Mouse (Mus musculus): ENCODE results near the gene Tmtc3. TPM values are rescaled to one million over a fixed set of nuclear protein-coding genes. Genes with fewer than 3 reads are reported as not detected.
"Not testable (repeated sequence)": the region's sequence is repeated elsewhere in the genome, so short reads cannot be mapped to it uniquely, and the experiment has no call there.

The Tmtc3 gene
- polyA plus RNA-seq, 1 experiment from 2014 or later, result 17.4 TPM

GRCm38 (mm10) chr10:100427592-100427991, 59.6 kb downstream of the Tmtc3 start:
- Histone ChIP-seq H3K27me3 (ENCODE audit: low read depth, poor library complexity, severe bottlenecking) (no peaks in the 10 kb centered on the region), H3K9me3 (replicated peaks) (no peaks in the 10 kb centered on the region), H3K4me3 (no peak overlapping the region), H3K27ac (replicated peaks) (no peak overlapping the region), H3K4me1 (no peaks in the 10 kb centered on the region), H3K36me3 (no peaks in the 10 kb centered on the region)
- 88% methylated on average over 2 of the region's 2 CpGs for WGBS
- no peak for DNase-seq (ENCODE audit: low spot score)

DNA sequence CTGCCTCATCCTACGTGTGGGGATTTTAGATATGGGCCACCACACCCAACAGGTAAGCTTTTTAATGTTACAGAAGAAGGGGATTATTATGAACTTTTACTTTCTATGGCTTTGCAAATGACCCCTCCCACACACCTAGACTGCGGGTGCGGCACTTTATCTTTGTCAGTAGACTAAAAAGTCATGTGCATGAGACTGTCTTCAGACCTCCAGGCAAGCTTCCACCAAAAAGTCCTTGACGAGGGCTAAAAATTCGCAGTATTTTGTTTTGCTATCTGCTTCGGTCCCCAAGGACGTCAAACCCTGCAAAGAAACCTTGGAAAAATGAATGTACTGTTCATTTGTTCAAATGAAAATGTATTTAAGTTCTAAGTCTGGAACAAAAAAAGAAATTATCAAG, 71.6 kb downstream of the Tmtc3 start:
- H3K9me3 ChIP-seq (replicated peaks), result no peaks in the 10 kb centered on the region
- H3K27ac ChIP-seq (replicated peaks), result no peak overlapping the region
- H3K4me3 ChIP-seq, result no peak overlapping the region
- no peaks in the 10 kb centered on the region for H3K36me3 ChIP-seq
- WGBS, result 91% methylated on average over 7 of the region's 7 CpGs
- DNase-seq (ENCODE audit: low spot score), result no peak
- H3K4me1 ChIP-seq, result no peaks in the 10 kb centered on the region
- H3K27me3 ChIP-seq (ENCODE audit: low read depth, poor library complexity, severe bottlenecking), result no peaks in the 10 kb centered on the region

DNA sequence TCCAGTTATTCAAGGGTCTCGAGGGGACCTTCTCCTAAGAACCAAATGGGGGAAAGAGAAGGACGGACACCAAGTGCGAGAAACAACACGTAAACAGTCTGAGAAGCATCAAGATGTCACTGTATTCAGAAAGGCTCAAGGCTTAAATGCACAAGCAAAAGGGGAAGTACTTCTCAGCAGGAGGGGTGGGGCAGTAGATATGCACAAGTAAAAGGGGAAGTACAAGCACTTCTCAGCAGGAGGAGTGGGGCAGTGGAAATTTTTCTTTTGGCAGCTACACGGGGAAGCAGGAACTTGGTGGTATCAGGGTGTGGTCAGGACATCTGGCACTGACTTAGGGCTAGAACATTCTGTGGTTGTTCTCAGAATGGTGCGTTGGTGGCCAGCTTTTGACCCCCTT, 84.8 kb downstream of the Tmtc3 start:
- H3K4me3 ChIP-seq; H3K27ac ChIP-seq (replicated peaks); H3K27me3 ChIP-seq (ENCODE audit: low read depth, poor library complexity, severe bottlenecking); H3K9me3 ChIP-seq (replicated peaks); DNase-seq (ENCODE audit: low spot score); H3K4me1 ChIP-seq; H3K36me3 ChIP-seq: not testable (repeated sequence)
- 84% methylated on average over 6 of the region's 6 CpGs for WGBS

Other genes with a start within 250 kb of the Tmtc3 start
- gene Gm4301, start 151.7 kb downstream of the Tmtc3 start, polyA plus RNA-seq (2016; fragmentation: Nextera tagmentation; extraction: Ambion mirVana), result not detected in 2 replicates
- gene Gm4302, start 146.5 kb downstream of the Tmtc3 start, polyA plus RNA-seq (2016; fragmentation: Nextera tagmentation; extraction: Ambion mirVana), result not detected in 2 replicates
- gene Gm4303, start 141.4 kb downstream of the Tmtc3 start, polyA plus RNA-seq (2016; fragmentation: Nextera tagmentation; extraction: Ambion mirVana), result not detected in 2 replicates
- not detected in 2 replicates for gene Gm4305, start 136.3 kb downstream of the Tmtc3 start, polyA plus RNA-seq (2016; fragmentation: Nextera tagmentation; extraction: Ambion mirVana)
- not detected in 2 replicates for gene Gm4307, start 126.0 kb downstream of the Tmtc3 start, polyA plus RNA-seq (2016; fragmentation: Nextera tagmentation; extraction: Ambion mirVana)
- not detected in 2 replicates for gene Gm4312, start 104.8 kb downstream of the Tmtc3 start, polyA plus RNA-seq (2016; fragmentation: Nextera tagmentation; extraction: Ambion mirVana)
- gene Cep290, start 208 bp upstream of the Tmtc3 start, polyA plus RNA-seq (2016; fragmentation: Nextera tagmentation; extraction: Ambion mirVana), result 5.0 and 5.8 TPM in 2 replicates
- 10.4 and 11.0 TPM in 2 replicates for gene 4930430F08Rik, start 103.1 kb upstream of the Tmtc3 start, polyA plus RNA-seq (2016; fragmentation: Nextera tagmentation; extraction: Ambion mirVana)
- not detected in 2 replicates for gene 1700017N19Rik, start 103.1 kb upstream of the Tmtc3 start, polyA plus RNA-seq (2016; fragmentation: Nextera tagmentation; extraction: Ambion mirVana)

Data from midbrain, embryonic 10.5 days (tissue).